Mouse (Mus musculus) neural tube, embryonic 15.5 days (tissue): ENCODE measurements at regions not wholly inside any gene's neighbourhood (a gene's known extent, or its start where the extent isn't known, plus 50 kb on each side); places are given as distances from the start of the nearest gene placed in this dataset.

ENCODE experiments used
- ATAC-seq: fragments of 200-750 bp; cut with Nextera tagmentation; 2 replicates; pipeline ENCODE4 v1.8.0; 2017; ENCODE audit warnings: mild to moderate bottlenecking, moderate TSS enrichment, moderate library complexity; ENCODE audit not compliant: low FRiP score
- H3K27ac ChIP-seq: fragments of 300-500 bp; sonication (generic); replicated peaks from 2 replicates; pipeline ENCODE4 v1.5.1; 2015; ENCODE audit warnings: mild to moderate bottlenecking, inconsistent platforms
- H3K27me3 ChIP-seq: fragments of 300-500 bp; sonication (generic); replicated peaks from 2 replicates; pipeline ENCODE4 v1.6.1; 2015; ENCODE audit warnings: inconsistent platforms
- H3K36me3 ChIP-seq: fragments of 300-500 bp; sonication (generic); 2 replicates; pipeline ENCODE4 v1.6.1; 2015; ENCODE audit warnings: inconsistent platforms
- H3K4me1 ChIP-seq: fragments of 300-500 bp; sonication (generic); 2 replicates; pipeline ENCODE4 v1.6.1; 2015; ENCODE audit warnings: inconsistent platforms
- H3K4me2 ChIP-seq: fragments of 300-500 bp; sonication (generic); 2 replicates; pipeline ENCODE4 v1.6.1; 2015; ENCODE audit warnings: inconsistent platforms, mild to moderate bottlenecking, moderate library complexity
- H3K4me3 ChIP-seq: fragments of 300-500 bp; sonication (generic); replicated peaks from 2 replicates; pipeline ENCODE4 v1.5.1; 2015; ENCODE audit warnings: mild to moderate bottlenecking, inconsistent platforms
- H3K9ac ChIP-seq: fragments of 300-500 bp; sonication (generic); replicated peaks from 2 replicates; pipeline ENCODE4 v1.6.1; 2015; ENCODE audit warnings: mild to moderate bottlenecking, inconsistent platforms
- H3K9me3 ChIP-seq: fragments of 300-500 bp; sonication (generic); replicated peaks from 2 replicates; pipeline ENCODE4 v1.6.1; 2016; ENCODE audit warnings: inconsistent platforms
- WGBS: fragments of 180-500 bp; shearing (Covaris S2); methylation state at CpG from one replicate; pipeline ENCODE4 v1.1.7; 2015; ENCODE audit warnings: mixed read lengths; 5-methylcytosine and 5-hydroxymethylcytosine counted together

GRCm38 (mm10) chr9:94302575-94302974, 235.3 kb downstream of the 1190002N15Rik start:
- WGBS, result 82% methylated on average over 3 of the region's 3 CpGs
- Histone ChIP-seq H3K4me3 (no peak overlapping the region), H3K9me3 (no peaks in the 10 kb centered on the region), H3K36me3 (no peaks in the 10 kb centered on the region), H3K27me3 (no peaks in the 10 kb centered on the region), H3K4me2 (no peak overlapping the region), H3K9ac (no peak overlapping the region), H3K4me1 (no peaks in the 10 kb centered on the region), H3K27ac (no peak overlapping the region)
- ATAC-seq, result no peak

- no peak overlapping the region for H3K4me3 ChIP-seq
- no peak overlapping the region for H3K4me2 ChIP-seq
- H3K36me3 ChIP-seq, result no peaks in the 10 kb centered on the region
- 80% methylated on average over 1 of the region's 1 CpGs for WGBS
- H3K27me3 ChIP-seq, result no peaks in the 10 kb centered on the region
- H3K27ac ChIP-seq, result no peak overlapping the region
- H3K4me1 ChIP-seq, result no peaks in the 10 kb centered on the region
- no peaks in the 10 kb centered on the region for H3K9me3 ChIP-seq
- ATAC-seq, result no peak
- H3K9ac ChIP-seq, result no peak overlapping the region
These were observed 236.0 kb downstream of the 1190002N15Rik start for GRCm38 (mm10) chr9:94301896-94302295.

GRCm38 (mm10) chr9:94295431-94295830, 242.4 kb downstream of the 1190002N15Rik start:
- no peak for ATAC-seq
- H3K4me2 ChIP-seq, result no peak overlapping the region
- H3K9me3 ChIP-seq, result no peaks in the 10 kb centered on the region
- no peak overlapping the region for H3K9ac ChIP-seq
- no peak overlapping the region for H3K4me3 ChIP-seq
- no peak overlapping the region for H3K27ac ChIP-seq
- H3K27me3 ChIP-seq, result no peaks in the 10 kb centered on the region
- H3K36me3 ChIP-seq, result no peaks in the 10 kb centered on the region
- 84% methylated on average over 6 of the region's 6 CpGs for WGBS
- no peaks in the 10 kb centered on the region for H3K4me1 ChIP-seq

GRCm38 (mm10) chr9:94292147-94292546, 245.7 kb downstream of the 1190002N15Rik start:
- H3K27me3 ChIP-seq, result no peaks in the 10 kb centered on the region
- no peak for ATAC-seq
- H3K9ac ChIP-seq, result no peak overlapping the region
- H3K36me3 ChIP-seq, result no peaks in the 10 kb centered on the region
- no peak overlapping the region for H3K4me2 ChIP-seq
- no peaks in the 10 kb centered on the region for H3K4me1 ChIP-seq
- no peaks in the 10 kb centered on the region for H3K9me3 ChIP-seq
- no peak overlapping the region for H3K27ac ChIP-seq
- 80% methylated on average over 3 of the region's 3 CpGs for WGBS
- H3K4me3 ChIP-seq, result no peak overlapping the region

GRCm38 (mm10) chr9:94289546-94289945, 248.3 kb downstream of the 1190002N15Rik start:
- H3K27me3 ChIP-seq, result no peaks in the 10 kb centered on the region
- H3K4me3 ChIP-seq, result no peak overlapping the region
- H3K4me2 ChIP-seq, result no peak overlapping the region
- no peaks in the 10 kb centered on the region for H3K9me3 ChIP-seq
- no peak overlapping the region for H3K9ac ChIP-seq
- ATAC-seq, result no peak
- H3K27ac ChIP-seq, result no peak overlapping the region
- H3K36me3 ChIP-seq, result no peaks in the 10 kb centered on the region
- H3K4me1 ChIP-seq, result no peaks in the 10 kb centered on the region

GRCm38 (mm10) chr9:94287559-94287958, 250.3 kb downstream of the 1190002N15Rik start:
- Histone ChIP-seq H3K4me1 (no peaks in the 10 kb centered on the region), H3K27me3 (no peaks in the 10 kb centered on the region), H3K4me3 (no peak overlapping the region), H3K9ac (no peak overlapping the region), H3K36me3 (no peaks in the 10 kb centered on the region), H3K4me2 (no peak overlapping the region), H3K27ac (no peak overlapping the region), H3K9me3 (no peaks in the 10 kb centered on the region)
- WGBS, result 76% methylated on average over 2 of the region's 2 CpGs
- no peak for ATAC-seq

DNA sequence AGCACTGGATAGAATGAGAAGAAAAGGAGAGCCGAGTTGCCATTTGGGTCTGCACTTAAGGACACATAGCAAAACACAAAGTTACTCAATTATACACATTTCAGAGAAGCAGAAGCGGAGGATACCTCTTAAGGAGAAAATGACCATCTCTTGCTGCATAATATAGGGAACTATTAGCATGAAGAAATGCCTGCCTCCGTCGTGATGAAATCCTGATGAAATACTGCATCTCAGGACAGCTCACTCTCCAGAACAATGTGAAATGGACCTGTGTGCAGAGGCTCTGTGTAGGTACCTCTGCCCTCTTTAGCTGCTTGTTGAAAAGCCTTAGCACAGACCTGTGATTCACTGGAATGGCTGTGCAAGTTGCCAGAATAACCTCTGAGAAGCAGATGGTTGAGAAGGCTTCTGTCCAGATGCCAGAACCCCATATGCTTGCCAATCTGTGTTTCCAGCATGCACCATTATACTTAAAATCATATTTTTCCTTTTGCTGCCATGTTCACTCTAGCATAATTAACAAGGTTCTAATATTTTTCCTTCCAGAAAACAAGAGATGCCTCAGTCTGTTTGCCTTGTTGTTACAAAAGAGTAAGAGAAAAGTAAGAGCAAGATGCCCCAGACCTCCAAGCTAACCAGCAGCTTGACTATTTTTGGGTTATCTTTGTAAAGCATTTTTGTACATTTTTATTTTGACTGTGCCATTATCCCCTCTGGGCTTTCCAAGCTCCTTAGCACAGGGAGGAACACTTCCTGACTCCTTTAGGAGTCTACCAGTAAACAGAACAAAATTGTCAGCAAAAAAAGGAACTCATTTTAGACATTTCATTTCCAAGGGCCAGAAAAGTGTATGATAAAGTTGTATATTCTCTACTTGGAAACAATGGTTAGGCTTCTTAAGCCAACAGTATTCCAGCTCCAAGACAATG, 259.0 kb downstream of the 1190002N15Rik start:
- Histone ChIP-seq H3K9ac (no peak overlapping the region), H3K4me2 (no peak overlapping the region), H3K36me3 (no peaks in the 10 kb centered on the region), H3K27ac (no peak overlapping the region), H3K27me3 (no peaks in the 10 kb centered on the region), H3K4me1 (no peaks in the 10 kb centered on the region), H3K4me3 (no peak overlapping the region), H3K9me3 (no peaks in the 10 kb centered on the region)
- 84% methylated on average over 4 of the region's 4 CpGs for WGBS
- ATAC-seq, result 0 out of 2 replicates have a peak, but pooled peaks have one; percentile 17

GRCm38 (mm10) chr9:94277096-94277495, 260.8 kb downstream of the 1190002N15Rik start:
- no peak for ATAC-seq
- 87% methylated on average over 3 of the region's 3 CpGs for WGBS

GRCm38 (mm10) chr9:94269213-94269612, 268.7 kb downstream of the 1190002N15Rik start:
- no peak for ATAC-seq
- Histone ChIP-seq H3K9me3 (no peaks in the 10 kb centered on the region), H3K27me3 (no peaks in the 10 kb centered on the region), H3K4me1 (no peaks in the 10 kb centered on the region), H3K9ac (no peak overlapping the region), H3K27ac (no peak overlapping the region), H3K4me2 (no peak overlapping the region), H3K36me3 (no peaks in the 10 kb centered on the region), H3K4me3 (no peak overlapping the region)
- WGBS, result 56% methylated on average over 5 of the region's 5 CpGs

More at GRCm38 (mm10) chr9:94277096-94277495, 260.8 kb downstream of the 1190002N15Rik start:
- no peak overlapping the region for H3K4me2 ChIP-seq
- H3K27me3 ChIP-seq, result no peaks in the 10 kb centered on the region
- H3K4me1 ChIP-seq, result no peaks in the 10 kb centered on the region
- H3K27ac ChIP-seq, result no peak overlapping the region
- no peak overlapping the region for H3K9ac ChIP-seq
- no peaks in the 10 kb centered on the region for H3K36me3 ChIP-seq
- no peak overlapping the region for H3K4me3 ChIP-seq
- H3K9me3 ChIP-seq, result no peaks in the 10 kb centered on the region

DNA sequence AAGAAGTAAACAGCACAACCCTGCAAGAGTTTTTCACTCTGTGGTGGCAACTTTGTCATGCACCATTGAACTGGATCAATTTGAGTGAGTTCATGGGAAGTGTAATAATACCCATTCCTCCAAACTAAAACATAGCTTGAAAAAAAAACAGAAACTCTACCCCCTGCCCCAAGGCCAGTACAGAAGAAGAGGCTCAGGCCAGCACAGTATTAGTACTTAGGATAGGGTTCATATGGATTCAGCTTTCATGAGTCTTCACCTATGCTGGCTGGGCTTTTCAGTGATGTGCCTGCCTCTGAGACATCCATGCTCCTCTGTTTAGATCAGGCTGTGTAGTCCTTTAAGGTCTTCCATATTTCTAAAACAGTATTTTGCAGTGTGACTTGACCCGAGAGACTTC, 270.6 kb downstream of the 1190002N15Rik start:
- H3K9ac ChIP-seq, result no peak overlapping the region
- H3K4me3 ChIP-seq, result no peak overlapping the region
- H3K4me2 ChIP-seq, result no peak overlapping the region
- H3K27me3 ChIP-seq, result no peaks in the 10 kb centered on the region
- no peaks in the 10 kb centered on the region for H3K4me1 ChIP-seq
- ATAC-seq, result no peak
- no peaks in the 10 kb centered on the region for H3K36me3 ChIP-seq
- no peak overlapping the region for H3K27ac ChIP-seq
- 87% methylated on average over 1 of the region's 1 CpGs for WGBS
- H3K9me3 ChIP-seq, result no peaks in the 10 kb centered on the region

DNA sequence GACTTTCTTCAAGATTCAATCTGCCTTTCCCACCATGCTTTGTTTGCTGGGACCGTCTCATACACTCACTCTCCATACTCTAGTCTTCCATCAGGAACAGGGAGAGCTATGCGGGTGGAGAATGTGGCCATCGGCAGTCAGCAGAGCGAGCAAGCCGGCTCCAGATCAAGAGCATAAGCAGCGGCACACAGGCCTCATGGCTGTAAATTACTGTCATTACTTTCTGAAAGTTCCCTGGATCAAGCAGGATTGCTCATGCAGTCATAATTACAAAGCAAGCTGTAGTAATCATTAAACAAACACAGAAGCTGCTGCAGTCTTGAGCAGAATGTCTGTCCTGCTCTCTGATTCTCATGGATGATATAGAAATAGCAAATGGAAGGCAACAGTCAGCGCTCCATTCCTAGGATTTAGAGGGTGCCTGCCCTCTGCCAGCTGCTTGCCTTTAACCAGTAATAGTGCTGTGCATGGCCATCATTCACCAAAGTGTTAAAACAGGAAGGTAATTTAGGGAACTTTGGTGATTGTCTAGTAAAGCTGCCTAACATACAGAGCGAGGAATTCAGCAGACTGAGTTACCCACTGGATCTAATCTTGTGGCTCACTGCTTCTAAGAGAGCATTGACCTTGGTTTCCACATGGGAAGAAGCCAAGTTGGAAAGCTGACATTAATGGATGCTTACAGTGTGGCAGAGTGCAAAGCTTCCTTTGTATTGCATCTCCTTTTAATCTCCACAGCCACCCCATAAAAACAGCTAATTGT, 298.2 kb downstream of the 1190002N15Rik start:
- 0 out of 2 replicates have a peak overlapping the region, but pooled peaks have one; percentile 10 for H3K27ac ChIP-seq
- no peaks in the 10 kb centered on the region for H3K9me3 ChIP-seq
- H3K36me3 ChIP-seq, result no peaks in the 10 kb centered on the region
- H3K4me1 ChIP-seq, result peaks cover 8% of the 10 kb centered on the region
- no peak overlapping the region for H3K4me3 ChIP-seq
- 36% methylated on average over 8 of the region's 8 CpGs for WGBS
- H3K4me2 ChIP-seq, result no peak overlapping the region
- H3K27me3 ChIP-seq, result no peaks in the 10 kb centered on the region
- ATAC-seq, result peak; percentile 68; the same call in 1 of the 2 replicates
- no peak overlapping the region for H3K9ac ChIP-seq

GRCm38 (mm10) chr9:94238565-94238964, 299.3 kb downstream of the 1190002N15Rik start:
- H3K9ac ChIP-seq, result no peak overlapping the region
- H3K27ac ChIP-seq, result no peak overlapping the region
- H3K4me1 ChIP-seq, result peaks cover 8% of the 10 kb centered on the region
- H3K4me3 ChIP-seq, result no peak overlapping the region
- no peak; the same call in 1 of the 2 replicates for ATAC-seq
- no peaks in the 10 kb centered on the region for H3K27me3 ChIP-seq
- no peak overlapping the region for H3K4me2 ChIP-seq
- H3K9me3 ChIP-seq, result no peaks in the 10 kb centered on the region
- H3K36me3 ChIP-seq, result no peaks in the 10 kb centered on the region
